Mouse (Mus musculus) MEL (cell line): ENCODE data around the gene Ccdc120. TPM values are rescaled to one million over a fixed set of nuclear protein-coding genes. Genes with fewer than 3 reads are reported as not detected.
A peak's percentile ranks its signal among the peaks of the same experiment; 100 is the strongest.

Source experiments
- DNase-seq: peaks from one replicate; pipeline ENCODE4 v3.0.0; 2011; ENCODE audit warnings: low read depth, low spot score
- H3K27ac ChIP-seq: 2 replicates; pipeline ENCODE4 v1.5.1; 2012; ENCODE audit warnings: low read depth, mild to moderate bottlenecking, control low read depth, low read length, moderate library complexity; ENCODE audit not compliant: control insufficient read depth
- H3K27me3 ChIP-seq, 2 experiments: fragments of 150-350 bp in 1 of 2; sonication (generic) in 1 of 2; 2 replicates each; pipeline ENCODE4 v1.6.1; 2012; ENCODE audit warnings: low read length in 2 of 2, mild to moderate bottlenecking in 2 of 2, improper control_type of control experiment in 1 of 2, moderate library complexity in 1 of 2; ENCODE audit not compliant: insufficient read depth in 2 of 2, control insufficient read depth in 1 of 2
- H3K36me3 ChIP-seq, 2 experiments: 2 replicates each; pipeline ENCODE4 v1.6.1; 2012 to 2014; ENCODE audit warnings: low read length in 2 of 2, improper control_type of control experiment in 1 of 2, inconsistent platforms in 1 of 2, mild to moderate bottlenecking in 1 of 2; ENCODE audit not compliant: insufficient read depth in 2 of 2, control insufficient read depth in 1 of 2
- H3K4me1 ChIP-seq, 2 experiments: fragments of 150-350 bp in 1 of 2; sonication (generic) in 1 of 2; 2 replicates each; pipeline ENCODE4 v1.6.1; 2012; ENCODE audit warnings: low read length in 2 of 2, improper control_type of control experiment in 1 of 2, mild to moderate bottlenecking in 1 of 2; ENCODE audit not compliant: insufficient read depth in 2 of 2, control insufficient read depth in 1 of 2
- H3K4me3 ChIP-seq, 2 experiments: fragments of 150-350 bp in 1 of 2; sonication (generic) in 1 of 2; 2 replicates each; pipeline ENCODE4 v1.5.1; 2012; ENCODE audit warnings: low read depth in 2 of 2, low read length in 2 of 2, mild to moderate bottlenecking in 2 of 2, moderate library complexity in 2 of 2, control low read depth in 1 of 2, improper control_type of control experiment in 1 of 2; ENCODE audit not compliant: control insufficient read depth in 1 of 2, insufficient read depth in 1 of 2
- H3K79me2 ChIP-seq: 2 replicates; pipeline ENCODE4 v1.6.1; 2012; ENCODE audit warnings: mild to moderate bottlenecking, low read length, moderate library complexity; ENCODE audit not compliant: control insufficient read depth, poor library complexity, insufficient read depth
- H3K9ac ChIP-seq: 2 replicates; pipeline ENCODE4 v1.6.1; 2012; ENCODE audit warnings: low read depth, mild to moderate bottlenecking, control low read depth, low read length, moderate library complexity; ENCODE audit not compliant: control insufficient read depth, poor library complexity, severe bottlenecking
- H3K9me3 ChIP-seq: fragments of 150-350 bp; sonication (generic); replicated peaks from 2 replicates; pipeline ENCODE4 v1.6.1; 2012; ENCODE audit warnings: mild to moderate bottlenecking, low read length, improper control_type of control experiment, moderate library complexity; ENCODE audit not compliant: insufficient read depth
- CHD1 ChIP-seq: IDR thresholded peaks from 2 replicates; pipeline ENCODE4 v1.6.1; 2012; ENCODE audit warnings: low read depth, mild to moderate bottlenecking, inconsistent platforms, low read length, improper control_type of control experiment
- CHD2 ChIP-seq: IDR thresholded peaks from 2 replicates; pipeline ENCODE4 v1.6.1; 2011; ENCODE audit warnings: low read length, improper control_type of control experiment
- CTCF ChIP-seq, 3 experiments: IDR thresholded peaks in 2 of 3; conservative IDR thresholded peaks in 1 of 3; 2 replicates each; pipeline ENCODE4 v1.5.1; 2011 to 2012; ENCODE audit warnings: low read length in 3 of 3, low read depth in 2 of 3, mild to moderate bottlenecking in 2 of 3, improper control_type of control experiment in 1 of 3, inconsistent platforms in 1 of 3, mixed read lengths in 1 of 3, moderate library complexity in 1 of 3; ENCODE audit not compliant: control insufficient read depth in 1 of 3, insufficient read depth in 1 of 3, poor library complexity in 1 of 3, severe bottlenecking in 1 of 3
- E2F4 ChIP-seq: IDR thresholded peaks from 2 replicates; pipeline ENCODE4 v1.6.1; 2011; ENCODE audit warnings: low read depth, low read length, improper control_type of control experiment, borderline replicate concordance
- ELF1 ChIP-seq: IDR thresholded peaks from 2 replicates; pipeline ENCODE4 v1.6.1; 2014; ENCODE audit warnings: low read depth, mild to moderate bottlenecking, inconsistent platforms, low read length, improper control_type of control experiment, moderate library complexity
- EP300 ChIP-seq, 2 experiments: IDR thresholded peaks; 2 replicates each; pipeline ENCODE4 v1.6.1; 2011; ENCODE audit warnings: improper control_type of control experiment in 2 of 2, low read length in 2 of 2, low read depth in 1 of 2, mild to moderate bottlenecking in 1 of 2
- HCFC1 ChIP-seq: IDR thresholded peaks from 2 replicates; pipeline ENCODE4 v1.6.1; 2012; ENCODE audit warnings: low read depth, mild to moderate bottlenecking, inconsistent platforms, low read length, improper control_type of control experiment, moderate library complexity
- JUND ChIP-seq: IDR thresholded peaks from 2 replicates; pipeline ENCODE4 v1.6.1; 2011; ENCODE audit warnings: low read depth, mild to moderate bottlenecking, improper control_type of control experiment, low read length
- MAX ChIP-seq: IDR thresholded peaks from 2 replicates; pipeline ENCODE4 v1.6.1; 2011; ENCODE audit warnings: low read length, improper control_type of control experiment
- MAZ ChIP-seq: IDR thresholded peaks from 2 replicates; pipeline ENCODE4 v1.6.1; 2012; ENCODE audit warnings: low read depth, mild to moderate bottlenecking, inconsistent platforms, low read length, improper control_type of control experiment
- MEF2A ChIP-seq: IDR thresholded peaks from 2 replicates; pipeline ENCODE4 v1.6.1; 2014; ENCODE audit warnings: low read depth, mild to moderate bottlenecking, inconsistent platforms, low read length, improper control_type of control experiment; ENCODE audit not compliant: poor library complexity, insufficient replicate concordance, severe bottlenecking; ENCODE audit errors: extremely low read depth
- MXI1 ChIP-seq: IDR thresholded peaks from 2 replicates; pipeline ENCODE4 v1.6.1; 2011; ENCODE audit warnings: mild to moderate bottlenecking, low read depth, low read length, improper control_type of control experiment
- MYB ChIP-seq: IDR thresholded peaks from 2 replicates; pipeline ENCODE4 v1.6.1; 2011; ENCODE audit warnings: mild to moderate bottlenecking, low read depth, low read length, improper control_type of control experiment
- POLR2A ChIP-seq, 2 experiments: IDR thresholded peaks; 2 replicates each; pipeline ENCODE4 v1.6.1; 2011 to 2012; ENCODE audit warnings: low read length in 2 of 2, mild to moderate bottlenecking in 2 of 2, control low read depth in 1 of 2, improper control_type of control experiment in 1 of 2, low read depth in 1 of 2, moderate library complexity in 1 of 2; ENCODE audit not compliant: control insufficient read depth in 1 of 2, insufficient read depth in 1 of 2, poor library complexity in 1 of 2
- POLR2AphosphoS5 ChIP-seq: IDR thresholded peaks from 2 replicates; pipeline ENCODE4 v1.6.1; 2012; ENCODE audit warnings: low read depth, borderline replicate concordance, mild to moderate bottlenecking, inconsistent platforms, low read length, moderate library complexity, mixed read lengths
- RAD21 ChIP-seq: IDR thresholded peaks from 2 replicates; pipeline ENCODE4 v1.6.1; 2011; ENCODE audit warnings: mild to moderate bottlenecking, low read depth, low read length, improper control_type of control experiment
- RCOR1 ChIP-seq: IDR thresholded peaks from 2 replicates; pipeline ENCODE4 v1.6.1; 2012; ENCODE audit warnings: low read depth, mild to moderate bottlenecking, inconsistent platforms, low read length, improper control_type of control experiment
- SIN3A ChIP-seq: IDR thresholded peaks from 2 replicates; pipeline ENCODE4 v1.6.1; 2012; ENCODE audit warnings: low read length, improper control_type of control experiment, inconsistent platforms
- SMC3 ChIP-seq: IDR thresholded peaks from 2 replicates; pipeline ENCODE4 v1.6.1; 2011; ENCODE audit warnings: low read depth, low read length, improper control_type of control experiment
- TBP ChIP-seq: IDR thresholded peaks from 2 replicates; pipeline ENCODE4 v1.8.0; 2011; ENCODE audit warnings: low read depth, low read length, improper control_type of control experiment
- TCF12 ChIP-seq: IDR thresholded peaks from 2 replicates; pipeline ENCODE4 v1.6.1; 2014; ENCODE audit warnings: low read depth, mild to moderate bottlenecking, inconsistent platforms, low read length, improper control_type of control experiment, moderate library complexity
- UBTF ChIP-seq: IDR thresholded peaks from 2 replicates; pipeline ENCODE4 v1.6.1; 2012; ENCODE audit warnings: low read depth, mild to moderate bottlenecking, inconsistent platforms, low read length, improper control_type of control experiment, moderate library complexity, borderline replicate concordance; ENCODE audit not compliant: insufficient read depth
- USF2 ChIP-seq, 2 experiments: IDR thresholded peaks; 2 replicates each; pipeline ENCODE4 v1.6.1; 2011 to 2012; ENCODE audit warnings: improper control_type of control experiment in 2 of 2, low read length in 2 of 2, borderline replicate concordance in 1 of 2, inconsistent platforms in 1 of 2, low read depth in 1 of 2, mild to moderate bottlenecking in 1 of 2; ENCODE audit not compliant: insufficient read depth in 1 of 2
- ZKSCAN1 ChIP-seq: IDR thresholded peaks from 2 replicates; pipeline ENCODE4 v1.6.1; 2012; ENCODE audit warnings: low read depth, mild to moderate bottlenecking, inconsistent platforms, low read length, improper control_type of control experiment, moderate library complexity
- ZMIZ1 ChIP-seq: IDR thresholded peaks from 2 replicates; pipeline ENCODE4 v1.6.1; 2012; ENCODE audit warnings: low read depth, mild to moderate bottlenecking, inconsistent platforms, low read length, improper control_type of control experiment, moderate library complexity
- ZNF384 ChIP-seq: IDR thresholded peaks from 2 replicates; pipeline ENCODE4 v1.6.1; 2012; ENCODE audit warnings: low read depth, mild to moderate bottlenecking, inconsistent platforms, low read length, improper control_type of control experiment
- polyA plus RNA-seq, 2 experiments: library from polyadenylated mRNA; stranded (reverse) in 1 of 2; unstranded in 1 of 2; fragments of >175 nt in 1 of 2; fragments of >200 nt in 1 of 2; gene quantifications; 2 replicates each; pipeline versions ENCODE4 v1.2.1 to v1.2.4; 2012; ENCODE audit warnings: low replicate concordance in 2 of 2, low read depth in 1 of 2; ENCODE audit not compliant: insufficient read length in 2 of 2, insufficient read depth in 1 of 2, missing spikeins in 1 of 2
- total RNA-seq: library from RNA; depleted of rRNA; stranded (reverse); fragments of 300-350 nt; gene quantifications from 2 replicates; pipeline ENCODE4 v1.2.3, GENCODE M21; 2012

Gene Ccdc120
- total and polyA plus RNA-seq, 3 experiments: 3.9 to 12.2 TPM; not detected in 1

GRCm38 (mm10) chrX:7793361-7793760, 42.7 kb upstream of the Ccdc120 start (continued):
- no peak for TF ChIP-seq MAZ
- TF ChIP-seq, all 39 proteins: peak for 6

DNA sequence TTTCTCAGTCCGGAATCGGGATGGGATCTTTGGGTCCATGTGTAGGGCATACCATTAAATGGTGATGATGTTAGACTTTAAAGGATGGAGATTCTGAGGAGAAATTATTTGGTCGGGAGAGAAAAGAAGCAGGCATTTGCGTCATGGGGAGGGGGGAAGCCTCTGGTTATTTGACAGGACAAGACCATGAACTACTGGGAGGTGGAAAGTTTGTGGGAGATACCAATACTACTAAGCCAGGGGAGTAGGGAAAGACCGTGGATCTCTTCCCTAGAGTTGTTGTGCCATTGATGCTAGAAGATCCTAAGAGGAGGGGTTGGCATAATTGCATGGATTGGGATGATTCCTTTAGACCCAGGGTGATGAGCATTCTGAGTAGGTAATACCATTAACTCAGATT, 39.6 kb upstream of the Ccdc120 start:
- no peak for TF ChIP-seq ZMIZ1
- no peak for TF ChIP-seq MAX
- TF ChIP-seq UBTF: no peak
- no peak for TF ChIP-seq CTCF (IDR thresholded peaks at IDR 0.05 in 2 of 3, conservative IDR thresholded peaks at IDR 0.05 in 1 of 3; ENCODE audit: control insufficient read depth in 1 of 3, insufficient read depth in 1 of 3, low read depth in 2 of 3, low read length in 3 of 3, poor library complexity in 1 of 3, severe bottlenecking in 1 of 3)
- TF ChIP-seq CHD1: no peak
- TF ChIP-seq POLR2AphosphoS5: no peak
- no peak for TF ChIP-seq ZNF384
- TF ChIP-seq TBP: no peak
- TF ChIP-seq ELF1: no peak
- TF ChIP-seq TCF12: no peak
- no peak for TF ChIP-seq MXI1
- H3K27me3 ChIP-seq: no peaks in the 10 kb centered on the region
- peaks cover 3 to 15% of the 10 kb centered on the region in 2 experiments; a peak in 3 of 4 replicates for H3K4me1 ChIP-seq
- peak; percentile 51 for DNase-seq
- H3K4me3 ChIP-seq: peak overlapping the region; percentile 70 to 85
- peaks cover 0 to 17% of the 10 kb centered on the region in 2 experiments; a peak in 2 of 4 replicates for H3K36me3 ChIP-seq
- peak overlapping the region; percentile 68 for H3K27ac ChIP-seq
- H3K9ac ChIP-seq: peak overlapping the region; percentile 85
- H3K9me3 ChIP-seq: no peaks in the 10 kb centered on the region
- peaks cover 12% of the 10 kb centered on the region for H3K79me2 ChIP-seq

GRCm38 (mm10) chrX:7789542-7790136, 38.9 kb upstream of the Ccdc120 start, which contains the start of gene Gripap1:
Gene Gripap1, plus strand, starts transcription at chrX:7789765.
- DNase-seq: peak; percentile 98
- H3K4me1 ChIP-seq: peaks cover 3 to 15% of the 10 kb centered on the region in 2 experiments; a peak in 3 of 4 replicates
- no peaks in the 10 kb centered on the region for H3K9me3 ChIP-seq
- peak within 1 kb of the TSS; percentile 85 for H3K9ac ChIP-seq
- H3K27ac ChIP-seq: peak within 1 kb of the TSS; percentile 68
- peaks cover 12% of the 10 kb centered on the region for H3K79me2 ChIP-seq
- peak within 1 kb of the TSS; percentile 70 to 85 for H3K4me3 ChIP-seq
- no peaks in the 10 kb centered on the region for H3K27me3 ChIP-seq
- H3K36me3 ChIP-seq: peaks cover 0 to 17% of the 10 kb centered on the region in 2 experiments; a peak in 2 of 4 replicates
- no peak for TF ChIP-seq SMC3
- TF ChIP-seq UBTF: no peak
- no peak for TF ChIP-seq USF2 (IDR thresholded peaks at IDR 0.05; ENCODE audit: borderline replicate concordance in 1 of 2, insufficient read depth in 1 of 2, low read depth in 1 of 2, low read length in 2 of 2)
- TF ChIP-seq POLR2AphosphoS5: no peak
- TF ChIP-seq MAZ: no peak; the same call in 1 of the 2 replicates
- TF ChIP-seq MAX: peak; percentile 54; the same call in 1 of the 2 replicates
- TF ChIP-seq SIN3A: peak; percentile 96
- TF ChIP-seq E2F4: no peak
- TF ChIP-seq CTCF (IDR thresholded peaks at IDR 0.05 in 2 of 3, conservative IDR thresholded peaks at IDR 0.05 in 1 of 3; ENCODE audit: control insufficient read depth in 1 of 3, insufficient read depth in 1 of 3, low read depth in 2 of 3, low read length in 3 of 3, poor library complexity in 1 of 3, severe bottlenecking in 1 of 3): no peak
- no peak for TF ChIP-seq RAD21
- no peak for TF ChIP-seq ZKSCAN1
- 0 out of 2 replicates have a peak, but pooled peaks have one; percentile 16 for TF ChIP-seq ZNF384
- no peak for TF ChIP-seq MEF2A
- TF ChIP-seq ELF1: peak; percentile 93
- TF ChIP-seq MYB: no peak
- peak; percentile 65 for TF ChIP-seq CHD2
- peak; percentile 88 for TF ChIP-seq TCF12
- TF ChIP-seq EP300 (IDR thresholded peaks at IDR 0.05; ENCODE audit: low read depth in 1 of 2, low read length in 2 of 2): peak in 1 of 2 experiments; percentile 33; a peak in 1 of 4 replicates
- TF ChIP-seq HCFC1: peak; percentile 85
- TF ChIP-seq JUND: no peak
- peak; percentile 50; the same call in 1 of the 2 replicates for TF ChIP-seq RCOR1
- peak; percentile 89 for TF ChIP-seq TBP
- peak; percentile 70 to 87 for TF ChIP-seq POLR2A (IDR thresholded peaks at IDR 0.05; ENCODE audit: control insufficient read depth in 1 of 2, insufficient read depth in 1 of 2, low read depth in 1 of 2, low read length in 2 of 2, poor library complexity in 1 of 2)
- TF ChIP-seq ZMIZ1: peak; percentile 93
